Comparison of ENCODE assay signal across 9 mouse cellular contexts in the genomic region with DNA sequence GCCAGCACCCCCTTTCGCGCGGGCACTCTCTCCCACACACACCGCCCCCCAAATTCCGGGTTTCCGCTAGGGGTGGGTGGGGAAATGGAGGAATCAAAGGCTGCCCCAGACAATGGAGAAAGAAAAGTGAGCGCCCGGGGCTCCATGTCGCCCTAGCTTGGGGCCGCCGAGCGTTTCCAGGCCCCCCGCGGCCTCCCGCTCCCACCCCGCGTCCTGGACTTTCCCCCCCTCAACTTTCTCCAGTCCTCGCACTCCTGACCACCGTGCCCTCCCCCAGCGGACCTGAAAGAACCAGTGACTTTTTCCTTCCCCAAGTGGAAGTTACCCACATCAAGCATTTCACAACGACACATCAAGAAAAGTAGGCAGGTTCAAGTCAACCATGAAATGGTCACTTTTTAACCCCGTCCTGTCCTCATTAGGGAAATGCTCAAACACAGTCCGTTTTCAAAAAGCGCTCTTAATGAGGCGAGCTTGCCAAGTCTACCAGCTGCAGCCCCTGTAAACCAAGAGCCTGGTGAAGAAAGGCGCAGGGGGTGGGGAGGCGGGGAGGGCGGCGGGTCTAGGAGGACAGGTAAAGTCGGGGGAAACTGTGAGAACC.
DNase-seq lines count a peak whose midpoint lies in the region; ATAC-seq lines count a peak whose summit lies in the region.
"Had no signal": no experiment of that assay in that cellular context is flagged by ENCODE, and none has a peak within 500 bp of the region (broad histone marks: within the 10 kb centered on the region; RNA-seq: fewer than 3 reads in every experiment).

No protein-coding gene starts in this region.

- ATAC-seq in forebrain, embryonic 15.5 days (replicated peaks): peak; percentile 80

- peak; percentile 53 for DNase-seq in layer of hippocampus, adult 11-12 months (ENCODE audit: low spot score)
- no peak for DNase-seq in layer of hippocampus, adult 9-10 months (ENCODE audit: low spot score)
- DNase-seq in adrenal gland, adult 8-10 months: peak; percentile 63
- peak; percentile 80 for DNase-seq in kidney, adult 18-20 months
- peak; percentile 69 to 76 for DNase-seq in lung, adult 18-20 months
- peak; percentile 47 for DNase-seq in retina, postnatal 7 days (ENCODE audit: low read depth, low spot score)
- DNase-seq in natural killer cell, adult 2 months (ENCODE audit: low spot score in 2 of 2): no peak

- no peaks in the 10 kb centered on the region for H3K36me3 ChIP-seq in forebrain, embryonic 15.5 days

- H3K4me1 ChIP-seq in forebrain, embryonic 15.5 days: peaks cover 9% of the 10 kb centered on the region; the same call in 1 of the 2 replicates

- peak overlapping the region; percentile 75 for H3K4me3 ChIP-seq in forebrain, embryonic 15.5 days

- peak overlapping the region; percentile 82 for H3K4me2 ChIP-seq in forebrain, embryonic 15.5 days (replicated peaks)

- H3K9me3 ChIP-seq in forebrain, embryonic 15.5 days: no peaks in the 10 kb centered on the region

- peak overlapping the region; percentile 95 for H3K9ac ChIP-seq in forebrain, embryonic 15.5 days (replicated peaks)

- peak overlapping the region; percentile 99 for H3K27ac ChIP-seq in forebrain, embryonic 15.5 days (replicated peaks)
- H3K27ac ChIP-seq: macrophage had no signal

- WGBS in forebrain, embryonic 15.5 days: under 1% methylated on average over 30 of the region's 30 CpGs

- no peaks in the 10 kb centered on the region for H3K27me3 ChIP-seq in forebrain, embryonic 15.5 days

Comparison
In these comparisons a context has a peak if more than half of its experiments do, and no peak if none do; other contexts are left out.
1. DNase-seq: peak in layer of hippocampus, adult 11-12 months (single experiment), adrenal gland, adult 8-10 months (single experiment), kidney, adult 18-20 months (single experiment), lung, adult 18-20 months (2 of 2) and retina, postnatal 7 days (single experiment); none in layer of hippocampus, adult 9-10 months (single experiment) and natural killer cell, adult 2 months (0 of 2).